Mouse (Mus musculus) CH12.LX (cell line): ENCODE measurements around the gene Clec11a. TPM values are rescaled to one million over a fixed set of nuclear protein-coding genes. Genes with fewer than 3 reads are reported as not detected.

Experiments used
- DNase-seq: peaks from one replicate; pipeline ENCODE4 v3.0.0-alpha.2; 2013; ENCODE audit errors: extremely low read depth
- H3K27ac ChIP-seq: 2 replicates; pipeline ENCODE4 v1.5.1; 2012; ENCODE audit warnings: low read depth, mild to moderate bottlenecking, control low read depth, moderate library complexity; ENCODE audit not compliant: insufficient read depth
- H3K27me3 ChIP-seq: replicated peaks from 2 replicates; pipeline ENCODE3; 2012; ENCODE audit warnings: inconsistent platforms
- H3K36me3 ChIP-seq, 2 experiments: replicated peaks in 1 of 2; 2 replicates each; pipeline versions ENCODE3 to v1.6.1; 2012; ENCODE audit warnings: inconsistent platforms in 1 of 2, low read length in 1 of 2, mild to moderate bottlenecking in 1 of 2, mixed read lengths in 1 of 2, moderate library complexity in 1 of 2; ENCODE audit not compliant: control insufficient read depth in 1 of 2, insufficient read depth in 1 of 2
- H3K4me1 ChIP-seq, 2 experiments: 2 replicates each; pipeline ENCODE4 v1.6.1; 2012; ENCODE audit warnings: inconsistent platforms in 1 of 2, moderate library complexity in 1 of 2; ENCODE audit not compliant: insufficient read depth in 2 of 2, control insufficient read depth in 1 of 2
- H3K4me2 ChIP-seq: 2 replicates; pipeline ENCODE4 v1.6.1; 2012; ENCODE audit warnings: low read depth, mild to moderate bottlenecking, control low read depth; ENCODE audit not compliant: poor library complexity, insufficient read depth, severe bottlenecking
- H3K4me3 ChIP-seq, 3 experiments: fragments of 150-350 bp in 1 of 3; sonication (generic) in 1 of 3; replicated peaks in 1 of 3; 2 replicates each; pipeline versions ENCODE3 to v1.5.1; 2011 to 2012; ENCODE audit warnings: low read depth in 2 of 3, low read length in 2 of 3, mild to moderate bottlenecking in 2 of 3, moderate library complexity in 2 of 3, control low read depth in 1 of 3, improper control_type of control experiment in 1 of 3, inconsistent platforms in 1 of 3, mixed read lengths in 1 of 3; ENCODE audit not compliant: poor library complexity in 1 of 3
- H3K79me2 ChIP-seq: replicated peaks from 2 replicates; pipeline ENCODE4 v1.6.1; 2012; ENCODE audit warnings: mild to moderate bottlenecking, moderate library complexity; ENCODE audit not compliant: control insufficient read depth, poor library complexity, insufficient read depth, severe bottlenecking; ENCODE audit errors: extremely low read depth
- H3K9ac ChIP-seq: 2 replicates; pipeline ENCODE4 v1.6.1; 2012; ENCODE audit warnings: low read depth, mild to moderate bottlenecking, control low read depth, moderate library complexity; ENCODE audit not compliant: insufficient read depth
- H3K9me3 ChIP-seq: replicated peaks from 2 replicates; pipeline ENCODE3; 2012; ENCODE audit warnings: low read length, inconsistent platforms, mixed read lengths
- BHLHE40 ChIP-seq: IDR thresholded peaks from 2 replicates; pipeline ENCODE4 v1.6.1; 2011; ENCODE audit warnings: mild to moderate bottlenecking, low read depth, low read length, improper control_type of control experiment
- CHD1 ChIP-seq: IDR thresholded peaks from 2 replicates; pipeline ENCODE4 v1.6.1; 2012; ENCODE audit warnings: low read depth, low read length, improper control_type of control experiment, inconsistent platforms
- CHD2 ChIP-seq: IDR thresholded peaks from 2 replicates; pipeline ENCODE4 v1.6.1; 2011; ENCODE audit warnings: low read length, improper control_type of control experiment
- CTCF ChIP-seq, 2 experiments: IDR thresholded peaks in 1 of 2; conservative IDR thresholded peaks in 1 of 2; 2 replicates each; pipeline ENCODE4 v1.5.1; 2011 to 2012; ENCODE audit warnings: low read depth in 2 of 2, low read length in 2 of 2, improper control_type of control experiment in 1 of 2, inconsistent platforms in 1 of 2, mild to moderate bottlenecking in 1 of 2, moderate library complexity in 1 of 2
- E2F4 ChIP-seq: IDR thresholded peaks from 2 replicates; pipeline ENCODE4 v1.6.1; 2011; ENCODE audit warnings: low read depth, low read length, improper control_type of control experiment; ENCODE audit not compliant: insufficient replicate concordance
- ELF1 ChIP-seq: IDR thresholded peaks from 2 replicates; pipeline ENCODE4 v1.6.1; 2014; ENCODE audit warnings: low read depth, mild to moderate bottlenecking, inconsistent platforms, low read length, improper control_type of control experiment
- EP300 ChIP-seq: IDR thresholded peaks from 2 replicates; pipeline ENCODE4 v1.6.1; 2011; ENCODE audit warnings: low read length, improper control_type of control experiment
- ETS1 ChIP-seq: conservative IDR thresholded peaks from 2 replicates; pipeline ENCODE4 v1.6.1; 2012; ENCODE audit warnings: low read depth, mild to moderate bottlenecking, inconsistent platforms, low read length, improper control_type of control experiment, moderate library complexity
- GABPA ChIP-seq: IDR thresholded peaks from 2 replicates; pipeline ENCODE4 v1.6.1; 2012; ENCODE audit warnings: low read depth, low read length, improper control_type of control experiment, inconsistent platforms; ENCODE audit not compliant: insufficient replicate concordance
- HCFC1 ChIP-seq: IDR thresholded peaks from 2 replicates; pipeline ENCODE4 v1.6.1; 2012; ENCODE audit warnings: low read depth, mild to moderate bottlenecking, inconsistent platforms, low read length, improper control_type of control experiment
- JUN ChIP-seq: IDR thresholded peaks from 2 replicates; pipeline ENCODE4 v1.6.1; 2011; ENCODE audit warnings: low read depth, mild to moderate bottlenecking, low read length, improper control_type of control experiment, moderate library complexity; ENCODE audit not compliant: insufficient read depth
- JUND ChIP-seq: conservative IDR thresholded peaks from 2 replicates; pipeline ENCODE4 v1.6.1; 2011; ENCODE audit warnings: low read depth, low read length, improper control_type of control experiment
- KAT2A ChIP-seq: IDR thresholded peaks from 2 replicates; pipeline ENCODE4 v1.6.1; 2012; ENCODE audit warnings: low read length, improper control_type of control experiment, inconsistent platforms; ENCODE audit not compliant: insufficient replicate concordance
- MAFK ChIP-seq: IDR thresholded peaks from 2 replicates; pipeline ENCODE4 v1.6.1; 2011; ENCODE audit warnings: low read length, improper control_type of control experiment; ENCODE audit not compliant: insufficient replicate concordance
- MAX ChIP-seq: IDR thresholded peaks from 2 replicates; pipeline ENCODE4 v1.6.1; 2011; ENCODE audit warnings: low read length, improper control_type of control experiment
- MAZ ChIP-seq: IDR thresholded peaks from 2 replicates; pipeline ENCODE4 v1.6.1; 2012; ENCODE audit warnings: low read depth, mild to moderate bottlenecking, inconsistent platforms, low read length, improper control_type of control experiment, moderate library complexity
- MEF2A ChIP-seq: IDR thresholded peaks from 2 replicates; pipeline ENCODE4 v1.6.1; 2014; ENCODE audit warnings: low read depth, mild to moderate bottlenecking, inconsistent platforms, low read length, improper control_type of control experiment, borderline replicate concordance
- MXI1 ChIP-seq: IDR thresholded peaks from 2 replicates; pipeline ENCODE4 v1.6.1; 2011; ENCODE audit warnings: mild to moderate bottlenecking, low read depth, low read length, improper control_type of control experiment
- MYC ChIP-seq: IDR thresholded peaks from 2 replicates; pipeline ENCODE4 v1.6.1; 2011; ENCODE audit warnings: low read depth, mild to moderate bottlenecking, improper control_type of control experiment, low read length
- NELFE ChIP-seq: IDR thresholded peaks from 2 replicates; pipeline ENCODE4 v1.6.1; 2011; ENCODE audit warnings: low read depth, low read length, improper control_type of control experiment
- NRF1 ChIP-seq: IDR thresholded peaks from 2 replicates; pipeline ENCODE4 v1.6.1; 2014; ENCODE audit warnings: low read depth, mild to moderate bottlenecking, inconsistent platforms, low read length, improper control_type of control experiment, moderate library complexity
- PAX5 ChIP-seq: IDR thresholded peaks from 2 replicates; pipeline ENCODE4 v1.6.1; 2012; ENCODE audit warnings: low read length, inconsistent platforms, mixed read lengths
- POLR2A ChIP-seq: IDR thresholded peaks from 2 replicates; pipeline ENCODE4 v1.6.1; 2011; ENCODE audit warnings: low read depth, mild to moderate bottlenecking, improper control_type of control experiment, low read length
- POLR2AphosphoS2 ChIP-seq: IDR thresholded peaks from 2 replicates; pipeline ENCODE4 v1.6.1; 2011; ENCODE audit warnings: low read depth, low read length, improper control_type of control experiment
- RAD21 ChIP-seq: IDR thresholded peaks from 2 replicates; pipeline ENCODE4 v1.6.1; 2011; ENCODE audit warnings: low read depth, mild to moderate bottlenecking, low read length, improper control_type of control experiment, moderate library complexity
- RCOR1 ChIP-seq: conservative IDR thresholded peaks from 2 replicates; pipeline ENCODE4 v1.6.1; 2012; ENCODE audit warnings: low read depth, mild to moderate bottlenecking, inconsistent platforms, low read length, improper control_type of control experiment
- SIN3A ChIP-seq: IDR thresholded peaks from 2 replicates; pipeline ENCODE4 v1.6.1; 2012; ENCODE audit warnings: low read length, improper control_type of control experiment, inconsistent platforms
- SMC3 ChIP-seq: IDR thresholded peaks from 2 replicates; pipeline ENCODE4 v1.6.1; 2011; ENCODE audit warnings: low read depth, low read length, improper control_type of control experiment
- TBP ChIP-seq: conservative IDR thresholded peaks from 2 replicates; pipeline ENCODE4 v1.6.1; 2011; ENCODE audit warnings: low read depth, low read length, improper control_type of control experiment
- TCF12 ChIP-seq: IDR thresholded peaks from 2 replicates; pipeline ENCODE4 v1.6.1; 2014; ENCODE audit warnings: low read depth, mild to moderate bottlenecking, inconsistent platforms, low read length, improper control_type of control experiment
- UBTF ChIP-seq: IDR thresholded peaks from 2 replicates; pipeline ENCODE4 v1.6.1; 2012; ENCODE audit warnings: low read depth, mild to moderate bottlenecking, inconsistent platforms, low read length, improper control_type of control experiment, moderate library complexity
- USF1 ChIP-seq: IDR thresholded peaks from 2 replicates; pipeline ENCODE4 v1.6.1; 2014; ENCODE audit warnings: low read depth, mild to moderate bottlenecking, inconsistent platforms, low read length, improper control_type of control experiment
- USF2 ChIP-seq: conservative IDR thresholded peaks from 2 replicates; pipeline ENCODE4 v1.6.1; 2011; ENCODE audit warnings: low read depth, low read length, improper control_type of control experiment
- ZC3H11A ChIP-seq: IDR thresholded peaks from 2 replicates; pipeline ENCODE4 v1.6.1; 2012; ENCODE audit warnings: low read depth, mild to moderate bottlenecking, inconsistent platforms, low read length, improper control_type of control experiment
- ZKSCAN1 ChIP-seq: IDR thresholded peaks from 2 replicates; pipeline ENCODE4 v1.6.1; 2012; ENCODE audit warnings: low read depth, inconsistent platforms, low read length, improper control_type of control experiment, borderline replicate concordance
- ZMIZ1 ChIP-seq: IDR thresholded peaks from 2 replicates; pipeline ENCODE4 v1.6.1; 2012; ENCODE audit warnings: low read depth, mild to moderate bottlenecking, inconsistent platforms, low read length, improper control_type of control experiment
- ZNF384 ChIP-seq: IDR thresholded peaks from 2 replicates; pipeline ENCODE4 v1.6.1; 2012; ENCODE audit warnings: low read depth, low read length, improper control_type of control experiment, inconsistent platforms
- dilution Hi-C: fragments of 300-500 bp; cut with MboI; formaldehyde crosslinking; loops from 2 replicates; pipeline ENCODE4 v1.14.3; 2020; ENCODE audit warnings: low sequenced_read_pairs; ENCODE audit not compliant: extremely low pct_unique_long_range_greater_than_20kb, extremely low pct_ligation_motif_present
- in situ Hi-C: fragments of 300-500 bp; cut with MboI; formaldehyde crosslinking; loops from 3 replicates; pipeline ENCODE4 v1.14.3; 2019; ENCODE audit warnings: low sequenced_read_pairs, low pct_ligation_motif_present, low pct_unique_long_range_greater_than_20kb, mixed read lengths
- polyA plus RNA-seq: library from polyadenylated mRNA; unstranded; fragments of >175 nt; gene quantifications from 2 replicates; pipeline ENCODE4 v1.2.1, GENCODE M21; 2012; ENCODE audit warnings: low read depth; ENCODE audit not compliant: insufficient read length
- total RNA-seq, 2 experiments: library from RNA; depleted of rRNA; stranded (reverse); fragments of 300-350 nt in 1 of 2; fragments of >200 nt in 1 of 2; gene quantifications; 2 replicates each; pipeline ENCODE4 v1.2.3; 2012 to 2014

Clec11a gene
- total and polyA plus RNA-seq, 3 experiments: 0.46 to 0.89 (median 0.53) TPM

GRCm38 (mm10) chr7:44262791-44263643 lies 43.7 kb downstream of the Clec11a start:
- no peak overlapping the region for H3K4me3 ChIP-seq
- peak; percentile 65; the same call in 1 of the 2 replicates for TF ChIP-seq MYC
- TF ChIP-seq ZKSCAN1: no peak
- TF ChIP-seq EP300: 0 out of 2 replicates have a peak, but pooled peaks have one; percentile 2
- TF ChIP-seq NELFE: peak; percentile 75; the same call in 1 of the 2 replicates
- no peak for TF ChIP-seq MAFK
- TF ChIP-seq POLR2AphosphoS2: no peak
- no peak for TF ChIP-seq KAT2A
- TF ChIP-seq ZNF384: peak; percentile 80
- peak; percentile 44; the same call in 1 of the 2 replicates for TF ChIP-seq ELF1
- peak; percentile 38; the same call in 1 of the 2 replicates for TF ChIP-seq E2F4
- peak; percentile 72; the same call in 1 of the 2 replicates for TF ChIP-seq MEF2A
- TF ChIP-seq MAZ: peak; percentile 60; the same call in 1 of the 2 replicates
- TF ChIP-seq PAX5: no peak
- TF ChIP-seq BHLHE40: 0 out of 2 replicates have a peak, but pooled peaks have one; percentile 27
- TF ChIP-seq USF2: no peak
- no peak; the same call in 1 of the 2 replicates for TF ChIP-seq JUND
- peak; percentile 45 for TF ChIP-seq NRF1
- TF ChIP-seq ZMIZ1: no peak
- TF ChIP-seq ZC3H11A: peak; percentile 90
- peak; percentile 32; the same call in 1 of the 2 replicates for TF ChIP-seq MAX
- TF ChIP-seq GABPA: no peak
- peak; percentile 95 for TF ChIP-seq RAD21
- TF ChIP-seq CHD2: no peak
- TF ChIP-seq RCOR1: no peak
- peak; percentile 88 to 99 for TF ChIP-seq CTCF (conservative IDR thresholded peaks at IDR 0.05 in 1 of 2, IDR thresholded peaks at IDR 0.05 in 1 of 2; ENCODE audit: low read depth in 2 of 2, low read length in 2 of 2)
- TF ChIP-seq SMC3: peak; percentile 93
- TF ChIP-seq UBTF: no peak
- TF ChIP-seq TBP: no peak
- TF ChIP-seq MXI1: no peak
- TF ChIP-seq ETS1: no peak
- no peak for TF ChIP-seq JUN
- TF ChIP-seq SIN3A: peak; percentile 50; the same call in 1 of the 2 replicates
- TF ChIP-seq HCFC1: peak; percentile 21; the same call in 1 of the 2 replicates
- TF ChIP-seq CHD1: no peak
- no peak for TF ChIP-seq POLR2A
- no peak for TF ChIP-seq USF1
- TF ChIP-seq TCF12: 0 out of 2 replicates have a peak, but pooled peaks have one; percentile 36

More at GRCm38 (mm10) chr7:44262791-44263643, 43.7 kb downstream of the Clec11a start:
- Histone ChIP-seq H3K36me3 (no peaks in the 10 kb centered on the region), H3K9me3 (no peaks in the 10 kb centered on the region), H3K9ac (no peak overlapping the region), H3K4me1 (peaks cover 0 to 5% of the 10 kb centered on the region in 2 experiments; a peak in 2 of 4 replicates), H3K4me2 (peak overlapping the region; percentile 33), H3K27me3 (peaks cover 33% of the 10 kb centered on the region), H3K27ac (no peak overlapping the region), H3K79me2 (no peaks in the 10 kb centered on the region)
- dilution Hi-C loops (no loop called here), in situ Hi-C loops (loop anchor here (5.0 to 10.0 kb wide), 3 partner anchors 84 to 382 kb away; partner anchors contain the start of genes Emc10 and Fam71e1)
- peak; percentile 92 for DNase-seq
